Mouse (Mus musculus) stomach, postnatal 0 days (tissue): Measurements from ENCODE around the gene Sco1. TPM values are rescaled to one million over a fixed set of nuclear protein-coding genes. Genes with fewer than 3 reads are reported as not detected.

Source experiments
- ATAC-seq: fragments of 200-750 bp; cut with Nextera tagmentation; 2 replicates; pipeline ENCODE4 v1.8.0; 2017; ENCODE audit not compliant: low FRiP score, low TSS enrichment
- DNase-seq: peaks from one replicate; pipeline ENCODE4 v3.0.0-alpha.2; 2016; ENCODE audit warnings: low spot score
- H3K27ac ChIP-seq: fragments of 300-500 bp; sonication (generic); replicated peaks from 2 replicates; pipeline ENCODE4 v1.5.1; 2014; ENCODE audit warnings: mild to moderate bottlenecking, control low read depth
- H3K27me3 ChIP-seq: fragments of 300-500 bp; sonication (generic); 2 replicates; pipeline ENCODE4 v1.6.1; 2014; ENCODE audit warnings: low read length; ENCODE audit not compliant: control insufficient read depth, insufficient read depth
- H3K36me3 ChIP-seq: fragments of 300-500 bp; sonication (generic); 2 replicates; pipeline ENCODE4 v1.6.1; 2014; ENCODE audit warnings: low read length, mixed read lengths; ENCODE audit not compliant: control insufficient read depth, insufficient read depth
- H3K4me1 ChIP-seq: fragments of 300-500 bp; sonication (generic); replicated peaks from 2 replicates; pipeline ENCODE4 v1.6.1; 2014; ENCODE audit warnings: antibody characterized with exemption; ENCODE audit not compliant: control insufficient read depth, insufficient read depth
- H3K4me2 ChIP-seq: fragments of 300-500 bp; sonication (generic); replicated peaks from 2 replicates; pipeline ENCODE4 v1.6.1; 2014; ENCODE audit warnings: low read depth, mild to moderate bottlenecking, control low read depth, moderate library complexity
- H3K4me3 ChIP-seq: fragments of 300-500 bp; sonication (generic); 2 replicates; pipeline ENCODE4 v1.5.1; 2014; ENCODE audit warnings: low read depth, low read length, control low read depth
- H3K9ac ChIP-seq: fragments of 300-500 bp; sonication (generic); 2 replicates; pipeline ENCODE4 v1.6.1; 2014; ENCODE audit warnings: mild to moderate bottlenecking, low read length, control low read depth, mixed read lengths
- H3K9me3 ChIP-seq: fragments of 300-500 bp; sonication (generic); 2 replicates; pipeline ENCODE4 v1.6.1; 2016; ENCODE audit warnings: low read length; ENCODE audit not compliant: control insufficient read depth
- CTCF ChIP-seq: IDR thresholded peaks from 2 replicates; pipeline ENCODE4 v1.5.1; 2016; ENCODE audit warnings: antibody characterized with exemption, low read depth, mild to moderate bottlenecking, moderate library complexity
- EP300 ChIP-seq: optimal IDR thresholded peaks from 2 replicates; pipeline ENCODE3; 2016; ENCODE audit warnings: antibody characterized with exemption
- WGBS: fragments of 180-500 bp; shearing (Covaris S2); extraction: QIAGEN DNeasy Blood & Tissue Kit; methylation state at CpG from one replicate; pipeline ENCODE4 v1.1.7; 2014; 5-methylcytosine and 5-hydroxymethylcytosine counted together
- polyA plus RNA-seq: library from polyadenylated mRNA; unstranded; fragments of >200 nt; fragmentation: Nextera tagmentation; extraction: Ambion mirVana; gene quantifications from 2 replicates; pipeline ENCODE4 v1.2.1, GENCODE M21; 2015

The Sco1 gene
- polyA plus RNA-seq, 1 experiment from 2014 or later: 14.5 TPM

DNA sequence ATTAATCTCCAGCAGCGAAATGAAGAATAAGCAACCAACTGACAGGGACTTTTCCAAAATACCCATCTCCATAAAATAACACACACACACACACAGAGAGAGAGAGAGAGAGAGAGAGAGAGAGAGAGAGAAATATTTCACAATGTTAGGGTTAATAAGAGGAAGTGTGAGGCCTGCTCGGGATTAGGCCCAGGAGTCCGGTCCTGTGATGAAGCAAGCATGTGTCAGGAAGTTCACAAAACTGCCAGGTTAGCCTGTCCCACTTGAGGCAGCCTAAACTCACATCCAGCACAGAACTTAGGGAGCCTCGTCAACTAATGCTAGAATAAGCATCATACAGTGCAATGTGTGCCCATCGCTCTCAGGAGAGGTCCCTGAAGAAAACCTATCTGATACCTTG, 5.3 kb upstream of the Sco1 start:
- no peak for ATAC-seq

DNA sequence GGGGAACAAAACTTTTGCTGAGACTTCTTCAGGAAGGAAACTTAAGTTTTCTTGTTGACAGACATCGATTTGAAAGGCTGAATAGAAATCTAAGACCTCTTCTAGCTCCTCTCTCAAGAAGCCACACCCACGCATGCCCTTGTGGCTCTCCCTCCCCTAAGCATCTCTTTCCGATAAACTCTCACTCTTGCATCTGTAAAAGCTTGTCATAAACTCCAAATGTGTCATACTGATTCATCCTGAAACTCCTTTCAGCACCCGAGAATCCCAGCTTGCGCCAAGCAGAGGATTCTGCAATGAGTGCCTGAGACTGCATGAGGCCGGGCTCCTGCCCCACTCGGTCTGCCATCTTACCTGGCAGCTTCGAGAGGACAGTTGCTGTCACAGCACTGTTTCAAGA, 4.0 kb upstream of the Sco1 start:
- Histone ChIP-seq H3K36me3 (no peaks in the 10 kb centered on the region), H3K4me2 (no peak overlapping the region), H3K4me1 (no peaks in the 10 kb centered on the region; the same call in 1 of the 2 replicates), H3K27ac (no peak overlapping the region), H3K4me3 (no peak overlapping the region), H3K27me3 (no peaks in the 10 kb centered on the region), H3K9ac (no peak overlapping the region), H3K9me3 (no peaks in the 10 kb centered on the region)
- ATAC-seq (no peak), DNase-seq (no peak)
- 85% methylated on average over 8 of the region's 8 CpGs for WGBS
- TF ChIP-seq CTCF (no peak), EP300 (no peak)

More for the DNA sequence above, 5.3 kb upstream of the Sco1 start:
- Histone ChIP-seq H3K4me3 (no peak overlapping the region), H3K27me3 (no peaks in the 10 kb centered on the region), H3K9ac (no peak overlapping the region), H3K4me2 (no peak overlapping the region), H3K4me1 (no peaks in the 10 kb centered on the region; the same call in 1 of the 2 replicates), H3K36me3 (no peaks in the 10 kb centered on the region), H3K27ac (no peak overlapping the region), H3K9me3 (no peaks in the 10 kb centered on the region)
- 72% methylated on average over 5 of the region's 5 CpGs for WGBS
- no peak for DNase-seq
- no peak for TF ChIP-seq CTCF
- TF ChIP-seq EP300: no peak

- H3K27me3 ChIP-seq: no peaks in the 10 kb centered on the region
- no peaks in the 10 kb centered on the region; the same call in 1 of the 2 replicates for H3K4me1 ChIP-seq
- no peaks in the 10 kb centered on the region for H3K9me3 ChIP-seq
- no peak for ATAC-seq
- no peak overlapping the region for H3K4me3 ChIP-seq
- no peaks in the 10 kb centered on the region for H3K36me3 ChIP-seq
- WGBS: 86% methylated on average over 3 of the region's 3 CpGs
- no peak overlapping the region for H3K4me2 ChIP-seq
- TF ChIP-seq EP300: no peak
- TF ChIP-seq CTCF: no peak; the same call in 1 of the 2 replicates
- no peak for DNase-seq
- H3K9ac ChIP-seq: no peak overlapping the region
- H3K27ac ChIP-seq: no peak overlapping the region
Observed at GRCm38 (mm10) chr11:67049256-67049655, 3.2 kb upstream of the Sco1 start.

- no peaks in the 10 kb centered on the region for H3K9me3 ChIP-seq
- WGBS: 6% methylated on average over 16 of the region's 16 CpGs
- H3K27ac ChIP-seq: peak overlapping the region; percentile 89
- H3K4me2 ChIP-seq: peak overlapping the region; percentile 66
- H3K27me3 ChIP-seq: no peaks in the 10 kb centered on the region
- peaks cover 13% of the 10 kb centered on the region; the same call in 1 of the 2 replicates for H3K36me3 ChIP-seq
- no peak for DNase-seq
- H3K4me1 ChIP-seq: no peaks in the 10 kb centered on the region
- ATAC-seq: peak; percentile 55; the same call in 1 of the 2 replicates
- peak overlapping the region; percentile 89 for H3K9ac ChIP-seq
- no peak for TF ChIP-seq CTCF
- TF ChIP-seq EP300: no peak
- peak overlapping the region; percentile 98 for H3K4me3 ChIP-seq
Observed at GRCm38 (mm10) chr11:67051676-67052320, 672 bp upstream of the Sco1 start.

DNA sequence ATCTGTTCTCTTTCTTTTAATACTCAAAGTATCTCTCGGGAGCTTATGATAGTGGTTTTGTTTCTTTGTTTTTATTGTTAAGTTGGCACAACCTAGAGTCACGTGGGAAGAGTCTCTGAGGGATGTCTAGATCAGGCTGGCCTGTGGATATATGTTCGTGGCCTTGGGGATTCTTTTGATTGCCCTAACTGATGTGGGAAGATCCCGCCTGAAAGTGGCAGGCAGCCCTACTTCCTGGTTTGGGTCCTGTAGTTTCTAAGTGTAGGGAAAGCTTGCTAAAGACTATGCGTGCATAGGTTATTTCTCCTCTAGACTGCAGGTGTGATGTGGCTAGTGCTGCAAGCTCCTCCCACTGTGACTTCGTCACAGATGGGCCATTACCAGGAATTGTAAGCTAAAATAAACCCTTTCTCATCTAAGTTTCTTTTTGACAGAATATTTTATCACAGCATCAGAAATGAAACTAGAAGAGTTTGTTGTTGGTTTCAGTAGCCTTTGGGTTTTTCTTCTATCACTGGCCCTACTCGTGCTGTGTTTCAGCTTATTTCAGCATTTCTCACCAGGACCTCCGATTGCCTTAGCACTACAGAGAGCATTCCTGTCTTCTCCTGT, 2.4 kb downstream of the Sco1 start:
- H3K4me2 ChIP-seq: no peak overlapping the region

DNA sequence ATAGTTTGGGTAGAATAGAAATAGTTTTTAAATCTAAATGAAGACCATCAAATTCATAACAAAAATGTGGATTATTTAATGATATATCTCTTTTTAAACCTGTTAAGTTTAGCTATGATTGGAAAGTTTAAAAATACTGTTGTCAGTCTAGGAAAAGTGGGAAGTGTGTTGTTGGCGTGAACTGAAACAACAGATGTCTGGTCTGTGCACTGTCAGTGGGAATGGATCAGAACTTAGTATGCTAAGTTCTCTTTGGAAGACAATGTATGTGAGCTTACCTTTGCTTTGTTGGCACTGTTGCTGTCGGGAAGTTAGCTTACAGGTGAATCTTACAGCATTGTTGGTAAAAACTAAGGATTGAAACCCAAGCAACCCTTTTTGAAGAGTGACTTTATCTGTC, 8.8 kb downstream of the Sco1 start:
- H3K36me3 ChIP-seq: peaks cover 44% of the 10 kb centered on the region

More for the DNA sequence above, 2.4 kb downstream of the Sco1 start:
- peaks cover 30% of the 10 kb centered on the region for H3K36me3 ChIP-seq
- H3K4me3 ChIP-seq: no peak overlapping the region
- no peaks in the 10 kb centered on the region for H3K9me3 ChIP-seq
- H3K4me1 ChIP-seq: no peaks in the 10 kb centered on the region
- no peak for ATAC-seq
- TF ChIP-seq EP300 (no peak), CTCF (no peak)
- H3K27ac ChIP-seq: no peak overlapping the region
- WGBS: 90% methylated on average over 8 of the region's 8 CpGs
- H3K9ac ChIP-seq: no peak overlapping the region
- no peaks in the 10 kb centered on the region for H3K27me3 ChIP-seq
- no peak for DNase-seq

More for the DNA sequence above, 8.8 kb downstream of the Sco1 start:
- 90% methylated on average over 2 of the region's 2 CpGs for WGBS
- Histone ChIP-seq H3K4me2 (no peak overlapping the region), H3K4me1 (no peaks in the 10 kb centered on the region), H3K9me3 (no peaks in the 10 kb centered on the region), H3K4me3 (no peak overlapping the region), H3K9ac (no peak overlapping the region), H3K27ac (no peak overlapping the region), H3K27me3 (no peaks in the 10 kb centered on the region)
- no peak for TF ChIP-seq EP300
- TF ChIP-seq CTCF: no peak
- ATAC-seq (no peak), DNase-seq (no peak)
